Mouse (Mus musculus) adrenal gland, adult 2 months (tissue): ENCODE data around the gene Sptssa. TPM values are rescaled to one million over a fixed set of nuclear protein-coding genes. Genes with fewer than 3 reads are reported as not detected.
"Not testable (repeated sequence)": the region's sequence is repeated elsewhere in the genome, so short reads cannot be mapped to it uniquely, and the experiment has no call there.

Source experiments
- DNase-seq: peaks from one replicate; pipeline ENCODE4 v3.0.0; 2021
- long read RNA-seq: library from polyadenylated mRNA; stranded (forward); transcript quantifications from one replicate; pipeline ENCODE4 v2.0.0, GENCODE M21; 2021
- polyA plus RNA-seq: library from polyadenylated mRNA; depleted of rRNA; stranded (reverse); fragments of >200 nt; gene quantifications from 2 replicates; pipeline ENCODE4 v1.2.3, GENCODE M21; 2012; rRNA removed
- total RNA-seq, 2 experiments: library from RNA; stranded (reverse); gene quantifications; 2 replicates each; pipeline ENCODE4 v1.2.3; 2021

The Sptssa gene
- 10 to 100 TPM; 54.6 to 90.1 TPM for total RNA-seq
- polyA plus RNA-seq: 119 and 138 TPM in 2 replicates
- long read RNA-seq, transcript Sptssa-201 (2 exons, 1,346 nt): major isoform, 95 of 95 reads
- long read RNA-seq, partial matches to known transcripts: 0 of 95 reads
- long read RNA-seq, other reads (novel, unspliced or antisense): 0 of 95 reads

GRCm38 (mm10) chr12:54656396-54657171, at the start of gene Sptssa:
TSS of gene Sptssa (minus strand) at chr12:54656573.
- peak; percentile 99 for DNase-seq

- DNase-seq: no peak
Measured at GRCm38 (mm10) chr12:54699394-54699793, 43.0 kb upstream of the Sptssa start.

- DNase-seq: no peak
Measured at GRCm38 (mm10) chr12:54697791-54698250, 41.4 kb upstream of the Sptssa start.

GRCm38 (mm10) chr12:54697003-54697597, 40.7 kb upstream of the Sptssa start:
- DNase-seq: peak; percentile 30

GRCm38 (mm10) chr12:54696242-54697002, 40.0 kb upstream of the Sptssa start:
- DNase-seq: peak; percentile 94

- peak; percentile 96 for DNase-seq
Measured at GRCm38 (mm10) chr12:54695511-54696241, 39.3 kb upstream of the Sptssa start, which contains the start of gene Eapp. TSS of gene Eapp (minus strand) at chr12:54695897.

- no peak for DNase-seq
Measured at GRCm38 (mm10) chr12:54694847-54695510, 38.6 kb upstream of the Sptssa start.

GRCm38 (mm10) chr12:54689082-54689481, 32.7 kb upstream of the Sptssa start:
- no peak for DNase-seq

- DNase-seq: no peak
Measured at GRCm38 (mm10) chr12:54683182-54683581, 26.8 kb upstream of the Sptssa start.

GRCm38 (mm10) chr12:54676709-54677108, 20.3 kb upstream of the Sptssa start:
- no peak for DNase-seq

- no peak for DNase-seq
Measured at GRCm38 (mm10) chr12:54675396-54675795, 19.0 kb upstream of the Sptssa start.

- no peak for DNase-seq
Measured at GRCm38 (mm10) chr12:54671262-54671661, 14.9 kb upstream of the Sptssa start.

- DNase-seq: no peak
Measured at GRCm38 (mm10) chr12:54668141-54668540, 11.8 kb upstream of the Sptssa start.

- DNase-seq: no peak
Measured at GRCm38 (mm10) chr12:54665526-54665925, 9.2 kb upstream of the Sptssa start.

- DNase-seq: not testable (repeated sequence)
Measured at GRCm38 (mm10) chr12:54661470-54661869, 5.1 kb upstream of the Sptssa start.

GRCm38 (mm10) chr12:54659901-54660300, 3.5 kb upstream of the Sptssa start:
- no peak for DNase-seq

- no peak for DNase-seq
Measured at GRCm38 (mm10) chr12:54658425-54659092, 2.2 kb upstream of the Sptssa start.

- DNase-seq: no peak
Measured at GRCm38 (mm10) chr12:54657951-54658350, 1.6 kb upstream of the Sptssa start.

GRCm38 (mm10) chr12:54657226-54657625, 853 bp upstream of the Sptssa start:
- DNase-seq: no peak

GRCm38 (mm10) chr12:54656039-54656395, 356 bp downstream of the Sptssa start:
- no peak for DNase-seq
